Mouse (Mus musculus): ENCODE data around the gene Gm45837. TPM values are rescaled to one million over a fixed set of nuclear protein-coding genes. Genes with fewer than 3 reads are reported as not detected.
A peak's percentile ranks its signal among the peaks of the same experiment; 100 is the strongest.

Gm45837 gene
- polyA plus RNA-seq, 1 experiment from 2014 or later: 3.9 TPM

MicroRNAs within 50 kb of the gene (microRNA counts, 519-probe panel; counts per million panel counts)
- not detected for microRNA mmu-miR-139-3p
- 2,179 counts per million, percentile 19 among the panel's probes with 10 or more counts for microRNA mmu-miR-139-5p

Small RNA genes within 50 kb of the gene (microRNA-seq; reads per million reads assigned to microRNA genes)
- gene Mir139: 2,085 reads per million, percentile 84 among the genes with 10 or more reads in this experiment

Other genes starting within 250 kb of the Gm45837 start
- gene Atg16l2, start 108.6 kb upstream of the Gm45837 start, polyA plus RNA-seq (2014; fragmentation: Nextera tagmentation; extraction: Ambion mirVana): 12.7 and 16.7 TPM in 2 replicates
- gene Stard10, start 93.8 kb upstream of the Gm45837 start, polyA plus RNA-seq (2014; fragmentation: Nextera tagmentation; extraction: Ambion mirVana): 123 and 134 TPM in 2 replicates
- 70.1 and 72.1 TPM in 2 replicates for gene Arap1, start 62.8 kb upstream of the Gm45837 start, polyA plus RNA-seq (2014; fragmentation: Nextera tagmentation; extraction: Ambion mirVana)
- gene Pde2a, start 10.8 kb downstream of the Gm45837 start, polyA plus RNA-seq (2014; fragmentation: Nextera tagmentation; extraction: Ambion mirVana): 16.4 and 20.0 TPM in 2 replicates
- gene Art2b, start 174.7 kb downstream of the Gm45837 start, polyA plus RNA-seq (2014; fragmentation: Nextera tagmentation; extraction: Ambion mirVana): 0.07 and 0.08 TPM in 2 replicates